Mouse (Mus musculus) liver, adult 2 months (tissue): ENCODE results near the gene Wwox.

Experiments
- CTCF ChIP-seq: fragments of 200-500 bp; IDR thresholded peaks from 2 replicates; pipeline ENCODE4 v1.5.1; 2011; ENCODE audit warnings: low read depth, low read length, control low read depth
- POLR2A ChIP-seq: fragments of 200-500 bp; IDR thresholded peaks from 2 replicates; pipeline ENCODE4 v1.6.1; 2011; ENCODE audit warnings: low read length, control low read depth; ENCODE audit not compliant: insufficient read depth; ENCODE audit errors: extremely low read depth

GRCm38 (mm10) chr8:115336361-115336760 is 896.9 kb downstream of the Wwox start:
- no peak for TF ChIP-seq CTCF
- no peak for TF ChIP-seq POLR2A
